Mouse (Mus musculus): Measurements from ENCODE around the gene Qk. TPM values are rescaled to one million over a fixed set of nuclear protein-coding genes. Genes with fewer than 3 reads are reported as not detected.

Gene Qk
- polyA plus RNA-seq, 1 experiment from 2014 or later = 42.5 TPM

DNA sequence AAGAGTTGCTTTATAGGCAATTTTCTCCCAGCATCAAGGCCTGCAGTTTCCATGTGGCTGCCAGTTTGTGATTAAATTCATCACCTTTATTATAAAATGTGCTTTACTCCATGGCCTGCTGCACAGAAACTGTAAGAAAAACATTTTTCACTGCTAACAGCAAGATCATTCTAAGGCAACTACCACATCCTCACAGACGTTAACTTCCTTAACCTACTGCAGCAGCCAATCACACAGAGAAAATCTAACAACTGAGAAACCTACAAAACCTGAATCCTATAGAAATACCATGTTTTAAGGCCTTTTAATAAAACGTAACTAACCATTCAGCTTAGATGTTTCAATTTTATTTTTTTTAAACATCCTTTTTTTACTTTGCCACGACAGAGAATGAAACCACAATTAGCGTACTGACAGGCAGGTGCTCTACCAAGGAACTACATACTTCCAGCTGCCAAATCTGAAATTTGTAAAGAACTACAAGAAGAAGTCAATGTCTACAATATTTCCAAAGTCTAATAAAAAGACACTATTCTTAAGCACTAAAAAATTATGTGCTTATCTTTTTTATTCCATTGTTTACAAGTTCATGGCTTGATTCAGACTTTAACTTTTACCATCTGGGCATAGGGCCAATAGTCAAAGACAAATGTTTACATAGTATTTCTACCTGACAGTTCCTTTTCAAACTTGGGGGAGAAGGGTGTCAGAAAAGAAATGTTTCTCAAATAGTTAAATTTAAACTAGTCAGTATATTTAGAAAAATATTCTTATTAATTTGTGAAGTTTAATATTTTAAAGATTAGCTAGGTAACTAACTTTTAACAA, 18.5 kb downstream of the Qk start:
- no peak overlapping the region for H3K4me2 ChIP-seq (replicated peaks)
- no peak overlapping the region for H3K9ac ChIP-seq (replicated peaks)
- no peaks in the 10 kb centered on the region for H3K36me3 ChIP-seq
- no peak for ATAC-seq
- 63% methylated on average over 4 of the region's 4 CpGs for WGBS
- no peaks in the 10 kb centered on the region for H3K9me3 ChIP-seq
- no peaks in the 10 kb centered on the region for H3K27me3 ChIP-seq
- H3K4me3 ChIP-seq (replicated peaks) = no peak overlapping the region
- peaks cover 10% of the 10 kb centered on the region for H3K4me1 ChIP-seq (replicated peaks)
- no peak overlapping the region for H3K27ac ChIP-seq

DNA sequence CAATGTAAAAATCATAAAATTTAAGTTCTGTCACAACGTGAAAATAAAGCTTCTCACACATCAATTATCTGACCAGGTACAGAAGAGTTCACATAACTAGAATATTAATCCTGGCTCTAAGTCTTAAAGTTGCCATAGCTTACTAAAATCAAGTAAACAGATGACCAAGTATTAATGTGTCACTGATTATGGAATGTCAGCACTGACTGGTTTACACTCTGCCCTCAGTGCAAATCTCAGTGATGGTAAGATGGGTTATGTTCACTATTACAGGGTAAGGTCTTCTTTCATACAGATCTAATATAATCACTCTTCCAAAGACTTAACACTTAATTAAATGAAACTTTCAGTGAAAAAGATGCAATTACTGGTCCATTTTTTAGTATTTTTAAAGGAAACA, 20.3 kb downstream of the Qk start:
- Histone ChIP-seq H3K27ac (no peak overlapping the region), H3K36me3 (no peaks in the 10 kb centered on the region), H3K9me3 (no peaks in the 10 kb centered on the region), H3K4me3 (replicated peaks) (no peak overlapping the region), H3K4me1 (replicated peaks) (peaks cover 10% of the 10 kb centered on the region), H3K27me3 (no peaks in the 10 kb centered on the region), H3K9ac (replicated peaks) (no peak overlapping the region), H3K4me2 (replicated peaks) (no peak overlapping the region)
- ATAC-seq = no peak
- 84% methylated on average over 1 of the region's 1 CpGs for WGBS

- peaks cover 14% of the 10 kb centered on the region for H3K4me1 ChIP-seq (replicated peaks)
- no peak overlapping the region for H3K4me3 ChIP-seq (replicated peaks)
- H3K36me3 ChIP-seq = no peaks in the 10 kb centered on the region
- H3K27ac ChIP-seq = no peak overlapping the region
- no peak for ATAC-seq
- no peak overlapping the region for H3K4me2 ChIP-seq (replicated peaks)
- H3K27me3 ChIP-seq = no peaks in the 10 kb centered on the region
- 72% methylated on average over 2 of the region's 2 CpGs for WGBS
- no peak overlapping the region for H3K9ac ChIP-seq (replicated peaks)
- H3K9me3 ChIP-seq = no peaks in the 10 kb centered on the region
These were observed 27.1 kb downstream of the Qk start for GRCm38 (mm10) chr17:10292520-10292919.

GRCm38 (mm10) chr17:10284772-10285171, 34.9 kb downstream of the Qk start:
- 52% methylated on average over 2 of the region's 2 CpGs for WGBS
- H3K4me2 ChIP-seq (replicated peaks) = no peak overlapping the region
- H3K27ac ChIP-seq = no peak overlapping the region
- no peaks in the 10 kb centered on the region for H3K9me3 ChIP-seq
- H3K4me1 ChIP-seq (replicated peaks) = peaks cover 32% of the 10 kb centered on the region
- no peak overlapping the region for H3K9ac ChIP-seq (replicated peaks)
- H3K36me3 ChIP-seq = 0 out of 2 replicates have a peak, but pooled peaks cover 3% of the 10 kb centered on the region
- no peak overlapping the region for H3K4me3 ChIP-seq (replicated peaks)
- no peak for ATAC-seq
- H3K27me3 ChIP-seq = no peaks in the 10 kb centered on the region

GRCm38 (mm10) chr17:10279532-10279931, 40.1 kb downstream of the Qk start:
- Histone ChIP-seq H3K36me3 (0 out of 2 replicates have a peak, but pooled peaks cover 3% of the 10 kb centered on the region), H3K4me1 (replicated peaks) (peaks cover 6% of the 10 kb centered on the region), H3K9me3 (no peaks in the 10 kb centered on the region), H3K27ac (no peak overlapping the region), H3K4me2 (replicated peaks) (no peak overlapping the region), H3K27me3 (no peaks in the 10 kb centered on the region), H3K4me3 (replicated peaks) (no peak overlapping the region), H3K9ac (replicated peaks) (no peak overlapping the region)
- ATAC-seq = no peak
- 77% methylated on average over 2 of the region's 2 CpGs for WGBS

DNA sequence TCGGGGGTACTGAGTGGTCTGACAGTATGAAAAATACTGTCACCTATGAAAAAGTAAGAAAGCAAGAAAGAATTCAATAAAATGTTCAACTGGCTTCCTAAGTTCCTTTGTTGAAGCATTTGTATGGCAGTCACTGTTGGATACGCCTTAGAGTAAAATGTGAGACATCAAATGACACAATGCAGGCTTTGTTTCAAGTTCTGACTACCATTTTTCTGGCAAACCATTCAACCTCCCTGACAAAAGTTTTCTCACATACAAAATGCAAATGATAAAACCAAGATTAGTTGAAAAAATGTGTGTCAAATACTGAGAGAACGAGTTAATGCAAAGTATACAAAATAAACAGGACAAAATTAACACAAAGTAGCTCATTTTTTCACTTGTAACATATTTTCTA, 50.1 kb downstream of the Qk start:
- ATAC-seq = no peak
- H3K9me3 ChIP-seq = no peaks in the 10 kb centered on the region
- no peak overlapping the region for H3K27ac ChIP-seq
- WGBS = 39% methylated on average over 3 of the region's 3 CpGs
- H3K4me3 ChIP-seq (replicated peaks) = no peak overlapping the region
- no peaks in the 10 kb centered on the region for H3K27me3 ChIP-seq
- 0 out of 2 replicates have a peak, but pooled peaks cover 4% of the 10 kb centered on the region for H3K36me3 ChIP-seq
- H3K4me1 ChIP-seq (replicated peaks) = peaks cover 19% of the 10 kb centered on the region; the same call in 1 of the 2 replicates
- H3K9ac ChIP-seq (replicated peaks) = no peak overlapping the region
- H3K4me2 ChIP-seq (replicated peaks) = no peak overlapping the region

DNA sequence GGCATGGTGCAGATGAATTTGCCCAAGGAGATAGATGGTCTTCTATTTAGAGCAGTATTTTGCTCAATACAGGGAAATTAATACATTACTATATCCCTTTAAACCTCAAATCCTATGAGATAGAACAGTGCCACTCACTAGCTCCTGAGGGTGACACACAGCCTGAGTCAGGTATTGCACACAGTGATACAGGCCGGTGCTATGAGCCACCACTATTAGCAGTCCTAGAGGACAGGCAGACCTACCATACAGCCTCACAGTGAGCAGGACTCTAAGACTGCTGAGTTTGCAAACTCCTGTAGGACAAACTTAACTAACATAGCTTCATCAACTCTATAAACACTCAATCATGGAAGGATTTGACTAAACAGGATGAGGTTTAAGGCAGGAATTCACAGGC, 51.2 kb downstream of the Qk start:
- H3K4me1 ChIP-seq (replicated peaks) = peaks cover 19% of the 10 kb centered on the region; the same call in 1 of the 2 replicates
- H3K4me3 ChIP-seq (replicated peaks) = no peak overlapping the region
- no peak for ATAC-seq
- H3K9me3 ChIP-seq = no peaks in the 10 kb centered on the region
- no peak overlapping the region for H3K27ac ChIP-seq
- WGBS = 77% methylated on average over 1 of the region's 1 CpGs
- no peak overlapping the region for H3K9ac ChIP-seq (replicated peaks)
- H3K36me3 ChIP-seq = 0 out of 2 replicates have a peak, but pooled peaks cover 5% of the 10 kb centered on the region
- no peaks in the 10 kb centered on the region for H3K27me3 ChIP-seq
- no peak overlapping the region for H3K4me2 ChIP-seq (replicated peaks)

DNA sequence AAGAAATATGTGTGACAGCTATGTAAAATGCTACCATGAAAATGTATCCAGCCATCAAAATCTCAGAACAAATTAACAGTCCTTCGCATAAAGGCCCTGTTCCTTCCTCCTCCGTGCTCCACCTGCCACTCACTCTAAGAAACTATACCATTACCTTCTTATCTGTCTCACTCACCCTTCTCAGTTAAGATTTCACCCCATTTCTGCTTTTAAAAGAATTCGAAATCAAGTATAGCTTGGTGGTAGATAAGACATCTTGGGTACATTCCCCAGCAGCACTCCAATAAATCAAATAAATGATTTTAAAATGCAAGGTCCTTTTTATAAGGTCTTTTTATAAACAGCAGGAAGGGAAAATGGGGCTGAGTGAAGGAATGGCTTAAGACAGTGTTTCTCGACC, 53.4 kb downstream of the Qk start:
- 0 out of 2 replicates have a peak, but pooled peaks cover 4% of the 10 kb centered on the region for H3K36me3 ChIP-seq
- H3K4me1 ChIP-seq (replicated peaks) = peaks cover 19% of the 10 kb centered on the region; the same call in 1 of the 2 replicates
- no peaks in the 10 kb centered on the region for H3K9me3 ChIP-seq
- no peaks in the 10 kb centered on the region for H3K27me3 ChIP-seq
- H3K9ac ChIP-seq (replicated peaks) = no peak overlapping the region
- H3K4me3 ChIP-seq (replicated peaks) = no peak overlapping the region
- 84% methylated on average over 4 of the region's 4 CpGs for WGBS
- H3K4me2 ChIP-seq (replicated peaks) = no peak overlapping the region
- H3K27ac ChIP-seq = no peak overlapping the region
- no peak for ATAC-seq

DNA sequence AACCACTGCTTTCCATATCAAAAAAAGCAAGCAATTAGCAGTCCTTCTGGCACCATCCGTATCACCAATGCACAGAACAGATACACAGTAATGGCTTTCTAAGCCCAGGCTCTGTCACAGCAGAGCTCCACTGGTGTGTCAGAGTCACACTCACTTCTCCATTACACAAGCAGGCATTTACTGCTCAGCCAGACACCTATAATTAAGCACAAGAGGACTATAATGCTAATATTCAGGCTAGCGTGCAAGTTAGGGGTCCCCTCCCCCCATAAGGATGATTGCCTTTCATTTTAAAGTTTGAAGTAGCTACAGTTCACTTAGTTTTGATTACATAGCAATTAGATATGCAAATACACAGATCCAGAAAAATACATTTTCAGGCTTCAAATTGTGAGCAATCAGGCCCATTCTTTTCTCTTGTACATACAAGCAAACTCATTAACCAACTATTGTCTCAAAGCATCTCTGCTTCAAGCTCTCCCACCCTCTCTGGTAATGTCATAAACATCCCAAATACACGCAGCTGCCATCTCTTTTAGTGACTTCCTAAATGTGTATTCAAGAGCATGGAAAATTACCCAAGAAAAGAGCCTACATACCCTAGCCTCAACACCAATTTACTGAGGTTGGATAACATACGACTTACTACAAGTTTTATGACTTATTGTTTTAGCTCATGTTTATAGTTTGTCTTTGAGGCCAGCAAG, 68.2 kb downstream of the Qk start:
- H3K9ac ChIP-seq (replicated peaks) = no peak overlapping the region
- no peaks in the 10 kb centered on the region for H3K9me3 ChIP-seq
- no peak overlapping the region for H3K4me3 ChIP-seq (replicated peaks)
- peak; percentile 72; the same call in 1 of the 2 replicates for ATAC-seq
- H3K27ac ChIP-seq = peak overlapping the region; percentile 53
- H3K4me2 ChIP-seq (replicated peaks) = no peak overlapping the region
- H3K36me3 ChIP-seq = no peaks in the 10 kb centered on the region
- 60% methylated on average over 4 of the region's 4 CpGs for WGBS
- peaks cover 10% of the 10 kb centered on the region for H3K4me1 ChIP-seq (replicated peaks)
- no peaks in the 10 kb centered on the region for H3K27me3 ChIP-seq

- Histone ChIP-seq H3K4me2 (replicated peaks) (no peak overlapping the region), H3K9ac (replicated peaks) (no peak overlapping the region), H3K36me3 (no peaks in the 10 kb centered on the region), H3K27me3 (no peaks in the 10 kb centered on the region), H3K27ac (no peak overlapping the region), H3K9me3 (no peaks in the 10 kb centered on the region), H3K4me3 (replicated peaks) (no peak overlapping the region), H3K4me1 (replicated peaks) (peaks cover 22% of the 10 kb centered on the region)
- 85% methylated on average over 1 of the region's 1 CpGs for WGBS
- no peak for ATAC-seq
These were observed 79.6 kb downstream of the Qk start for GRCm38 (mm10) chr17:10240081-10240480.

DNA sequence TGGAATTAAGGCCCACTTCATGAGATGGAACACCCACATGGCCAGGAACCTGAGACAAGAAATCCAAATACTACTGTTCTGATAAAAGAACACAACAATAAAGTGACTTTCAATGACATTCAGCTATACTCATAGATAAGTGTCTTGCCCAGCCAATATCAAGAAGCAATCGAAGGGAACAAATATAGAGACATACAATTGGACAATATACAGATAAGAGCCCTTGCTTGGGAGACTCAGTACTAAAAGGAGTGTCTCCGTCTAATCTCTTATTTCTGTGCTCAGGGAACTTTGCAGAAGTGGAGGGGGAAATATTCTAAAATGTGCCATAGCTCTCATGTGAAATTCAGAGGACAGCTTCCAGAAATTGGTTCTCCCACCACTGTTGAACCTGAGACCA, 83.1 kb downstream of the Qk start:
- Histone ChIP-seq H3K9ac (replicated peaks) (no peak overlapping the region), H3K4me1 (replicated peaks) (peaks cover 9% of the 10 kb centered on the region), H3K4me3 (replicated peaks) (no peak overlapping the region), H3K27me3 (no peaks in the 10 kb centered on the region), H3K27ac (no peak overlapping the region), H3K9me3 (no peaks in the 10 kb centered on the region), H3K36me3 (no peaks in the 10 kb centered on the region), H3K4me2 (replicated peaks) (no peak overlapping the region)
- no peak for ATAC-seq
- 96% methylated on average over 2 of the region's 2 CpGs for WGBS

DNA sequence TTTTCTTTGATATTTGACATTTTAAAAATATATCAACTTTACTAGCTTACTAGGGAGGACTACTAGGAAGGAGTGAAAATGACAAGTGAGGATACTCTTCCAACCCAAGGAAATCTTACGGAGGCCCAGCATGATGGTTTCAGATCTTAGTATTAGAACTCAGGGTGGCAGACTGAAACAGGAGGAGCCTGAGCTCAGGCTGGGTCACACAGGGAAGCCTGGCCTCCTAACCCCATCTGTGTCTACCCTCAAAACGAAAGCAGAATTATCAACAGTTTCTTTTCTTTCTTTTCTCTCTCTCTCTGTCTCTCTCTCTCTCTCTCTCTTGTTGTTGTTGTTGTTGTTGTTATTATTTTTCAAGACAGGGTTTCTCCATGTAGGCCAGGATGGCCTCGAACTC, 87.2 kb downstream of the Qk start:
- no peak overlapping the region for H3K9ac ChIP-seq (replicated peaks)
- WGBS = 93% methylated on average over 3 of the region's 3 CpGs
- H3K9me3 ChIP-seq = no peaks in the 10 kb centered on the region
- H3K36me3 ChIP-seq = no peaks in the 10 kb centered on the region
- ATAC-seq = no peak
- no peaks in the 10 kb centered on the region for H3K27me3 ChIP-seq
- no peak overlapping the region for H3K27ac ChIP-seq
- no peak overlapping the region for H3K4me2 ChIP-seq (replicated peaks)
- peaks cover 5% of the 10 kb centered on the region for H3K4me1 ChIP-seq (replicated peaks)
- no peak overlapping the region for H3K4me3 ChIP-seq (replicated peaks)
